Comparison of ENCODE assay signal across 18 mouse cellular contexts in the genomic region with DNA sequence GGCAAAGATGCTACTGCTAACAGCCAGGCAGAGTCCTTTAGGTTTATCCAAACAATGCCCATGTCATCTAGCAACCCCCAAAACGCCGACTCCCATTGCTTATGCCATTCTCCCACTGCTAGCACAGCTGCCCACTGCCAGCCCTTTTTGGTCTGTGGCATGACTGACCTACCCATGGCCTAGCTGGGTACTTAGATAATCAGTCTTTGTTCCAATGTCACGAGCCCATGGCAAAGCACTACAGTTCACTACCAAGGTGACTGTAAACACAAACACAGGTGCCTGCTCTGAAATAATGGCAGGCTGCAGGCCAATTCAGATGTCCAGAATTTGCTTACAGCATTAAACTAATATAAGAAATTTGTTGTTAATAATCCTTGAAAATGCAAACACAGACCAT. TPM values are rescaled to one million over a fixed set of nuclear protein-coding genes. Genes with fewer than 3 reads are reported as not detected.
DNase-seq lines count a peak whose midpoint lies in the region; ATAC-seq and TF ChIP-seq lines count a peak whose summit lies in the region.
"Had no signal": no experiment of that assay in that cellular context is flagged by ENCODE, and none has a peak within 500 bp of the region (broad histone marks: within the 10 kb centered on the region; RNA-seq: fewer than 3 reads in every experiment).

No protein-coding gene starts in this region.

- no peaks in the 10 kb centered on the region for H3K36me3 ChIP-seq in heart, embryonic 12.5 days
- H3K36me3 ChIP-seq in kidney, embryonic 14.5 days (ENCODE audit: control insufficient read depth, insufficient read depth, low read length): no peaks in the 10 kb centered on the region
- H3K36me3 ChIP-seq: embryonic facial prominence, embryonic 10.5 days; heart, embryonic 15.5 days; hindbrain, embryonic 15.5 days had no signal

- intact Hi-C loops in heart, postnatal 10 days (cut with DNase I): loop anchor here (5.0 kb wide), 1 partner anchor 68 kb away; no protein-coding TSS in a partner anchor

- TF ChIP-seq POLR2A in lung, adult 2 months (IDR thresholded peaks at IDR 0.05; ENCODE audit: borderline replicate concordance, extremely low read depth, low read depth, low read length): 0 out of 2 replicates have a peak, but pooled peaks have one; percentile 10

- no peak for TF ChIP-seq CTCF in lung, adult 2 months (IDR thresholded peaks at IDR 0.05; ENCODE audit: insufficient read depth, low read length)

- no peaks in the 10 kb centered on the region for H3K27me3 ChIP-seq in heart, embryonic 12.5 days (replicated peaks)
- H3K27me3 ChIP-seq in kidney, embryonic 14.5 days (ENCODE audit: control insufficient read depth, insufficient read depth, low read length): no peaks in the 10 kb centered on the region
- H3K27me3 ChIP-seq: forebrain, embryonic 13.5 days; heart, embryonic 15.5 days; hindbrain, embryonic 15.5 days had no signal

- H3K4me3 ChIP-seq in heart, embryonic 12.5 days: no peak overlapping the region
- no peak overlapping the region for H3K4me3 ChIP-seq in lung, adult 2 months (replicated peaks; ENCODE audit: extremely low read depth, low read depth, low read length)
- no peak overlapping the region for H3K4me3 ChIP-seq in kidney, embryonic 14.5 days (ENCODE audit: low read length)
- H3K4me3 ChIP-seq: embryonic facial prominence, embryonic 10.5 days; forebrain, embryonic 13.5 days; heart, embryonic 15.5 days; hindbrain, embryonic 15.5 days had no signal

- no peak overlapping the region for H3K9ac ChIP-seq in heart, embryonic 12.5 days
- no peak overlapping the region for H3K9ac ChIP-seq in kidney, embryonic 14.5 days (ENCODE audit: low read depth, low read length)
- H3K9ac ChIP-seq: forebrain, embryonic 13.5 days; forebrain, postnatal 0 days; heart, embryonic 15.5 days; hindbrain, embryonic 15.5 days had no signal

- no peaks in the 10 kb centered on the region for H3K4me1 ChIP-seq in heart, embryonic 12.5 days (replicated peaks)
- H3K4me1 ChIP-seq in lung, adult 2 months (ENCODE audit: control insufficient read depth, insufficient read depth, low read length): no peaks in the 10 kb centered on the region; the same call in 1 of the 2 replicates
- H3K4me1 ChIP-seq in kidney, embryonic 14.5 days (ENCODE audit: control insufficient read depth, insufficient read depth, low read length): 0 out of 2 replicates have a peak, but pooled peaks cover 3% of the 10 kb centered on the region
- H3K4me1 ChIP-seq: forebrain, embryonic 13.5 days; hindbrain, embryonic 15.5 days had no signal

- DNase-seq in heart, adult 8-10 months (ENCODE audit: low spot score): peak; percentile 45
- DNase-seq in lung, adult 2 months: no peak
- DNase-seq in lung, postnatal 14 days: no peak
- DNase-seq in heart, postnatal 10 days: peak; percentile 44 to 59
- DNase-seq in heart, postnatal 4 days: peak; percentile 42
- DNase-seq: adrenal gland, adult 8-10 months; adrenal gland, postnatal 36 days; cerebellum, adult 2 months; cerebellum, postnatal 10 days; forebrain, postnatal 0 days; gastrocnemius, postnatal 14 days had no signal

- no peak overlapping the region for H3K27ac ChIP-seq in heart, embryonic 12.5 days (ENCODE audit: poor library complexity, severe bottlenecking)
- no peak overlapping the region for H3K27ac ChIP-seq in kidney, embryonic 14.5 days (ENCODE audit: low read depth, low read length)
- H3K27ac ChIP-seq: embryonic facial prominence, embryonic 10.5 days; forebrain, embryonic 13.5 days; heart, embryonic 15.5 days; hindbrain, embryonic 15.5 days had no signal

- no peak for ATAC-seq in heart, embryonic 12.5 days (ENCODE audit: insufficient number of reproducible peaks, low FRiP score)
- no peak for ATAC-seq in kidney, embryonic 14.5 days (ENCODE audit: low FRiP score, low TSS enrichment)
- ATAC-seq: forebrain, embryonic 13.5 days; forebrain, postnatal 0 days; intestine, embryonic 16.5 days had no signal

- H3K9me3 ChIP-seq in heart, embryonic 12.5 days (replicated peaks): 0 out of 2 replicates have a peak, but pooled peaks cover 3% of the 10 kb centered on the region
- H3K9me3 ChIP-seq in kidney, embryonic 14.5 days (ENCODE audit: control insufficient read depth, low read length): no peaks in the 10 kb centered on the region
- H3K9me3 ChIP-seq: embryonic facial prominence, embryonic 10.5 days; forebrain, embryonic 13.5 days; heart, embryonic 15.5 days; hindbrain, embryonic 15.5 days had no signal

- WGBS in heart, embryonic 12.5 days: 76% methylated on average over 3 of the region's 3 CpGs
- 68% methylated on average over 3 of the region's 3 CpGs for WGBS in lung, adult 2 months
- 92% methylated on average over 3 of the region's 3 CpGs for WGBS in kidney, embryonic 14.5 days

- no peak overlapping the region for H3K4me2 ChIP-seq in heart, embryonic 12.5 days
- H3K4me2 ChIP-seq in kidney, embryonic 14.5 days (replicated peaks; ENCODE audit: low read depth, low read length): no peak overlapping the region
- H3K4me2 ChIP-seq: forebrain, embryonic 13.5 days; heart, embryonic 15.5 days; hindbrain, embryonic 15.5 days had no signal

RNA-seq across cellular contexts. Expression of gene Cmtm8, which starts 25.0 kb away (rescaled TPM):
- 10 to 100 TPM; 11.5 to 12.5 (median 11.7) TPM for total RNA-seq in heart, adult 8-10 months (2022)
- 14.9 and 16.2 TPM in 2 replicates for polyA plus RNA-seq in heart, embryonic 12.5 days (2016; fragmentation: Nextera tagmentation; extraction: Ambion mirVana)
- polyA plus RNA-seq in lung, adult 2 months (2012; rRNA removed): 151 and 179 TPM in 2 replicates
- total RNA-seq in heart, postnatal 10 days (2021): 10 to 100 TPM; 13.1 to 13.6 TPM
- 1 to 10 TPM; 8.7 to 9.8 TPM for total RNA-seq in heart, postnatal 4 days (2021)
- 36.0 and 43.0 TPM in 2 replicates for polyA plus RNA-seq in kidney, embryonic 14.5 days (2014; fragmentation: Nextera tagmentation; extraction: Ambion mirVana)

RNA-seq across cellular contexts. Expression of gene Cmtm7, which starts 37.3 kb away (rescaled TPM):
- 10 to 100 TPM; 10.5 to 16.6 (median 12.6) TPM for total RNA-seq in heart, adult 8-10 months (2022)
- 104 TPM in 2 replicates for polyA plus RNA-seq in heart, embryonic 12.5 days (2016; fragmentation: Nextera tagmentation; extraction: Ambion mirVana)
- polyA plus RNA-seq in lung, adult 2 months (2012; rRNA removed): 86.0 and 88.9 TPM in 2 replicates
- total RNA-seq in heart, postnatal 10 days (2021): 10 to 100 TPM; 25.7 to 26.9 TPM
- total RNA-seq in heart, postnatal 4 days (2021): 10 to 100 TPM; 44.0 to 47.2 TPM
- 92.7 and 108 TPM in 2 replicates for polyA plus RNA-seq in kidney, embryonic 14.5 days (2014; fragmentation: Nextera tagmentation; extraction: Ambion mirVana)

Comparison
In these comparisons a context has a peak if more than half of its experiments do, and no peak if none do; other contexts are left out.
1. DNase-seq: peak in heart, adult 8-10 months (single experiment), heart, postnatal 10 days (2 of 2) and heart, postnatal 4 days (single experiment); none in lung, adult 2 months (single experiment) and lung, postnatal 14 days (single experiment).